Mouse (Mus musculus): ENCODE data around the gene Olfr73. TPM values are rescaled to one million over a fixed set of nuclear protein-coding genes. Genes with fewer than 3 reads are reported as not detected.

Gene Olfr73
- polyA plus RNA-seq, 1 experiment from 2014 or later = not detected

- no peak within 1 kb of the TSS for H3K27ac ChIP-seq (ENCODE audit: low read depth)
- no peaks in the 10 kb centered on the region for H3K4me1 ChIP-seq (ENCODE audit: insufficient read depth)
- DNase-seq = no peak
- H3K9me3 ChIP-seq (ENCODE audit: low read length) = no peaks in the 10 kb centered on the region
- TF ChIP-seq EP300 (IDR thresholded peaks at IDR 0.05; ENCODE audit: low read depth) (no peak), CTCF (IDR thresholded peaks at IDR 0.05; ENCODE audit: low read depth) (no peak)
- no peak within 1 kb of the TSS for H3K4me3 ChIP-seq (ENCODE audit: low read depth, low read length)
- no peak within 1 kb of the TSS for H3K4me2 ChIP-seq (ENCODE audit: low read depth, low read length)
- H3K27me3 ChIP-seq (ENCODE audit: insufficient read depth, low read length) = no peaks in the 10 kb centered on the region
- no peaks in the 10 kb centered on the region for H3K36me3 ChIP-seq (replicated peaks; ENCODE audit: insufficient read depth, low read length)
- no peak for ATAC-seq
- H3K9ac ChIP-seq (replicated peaks) = no peak within 1 kb of the TSS
Observed at GRCm38 (mm10) chr2:87989813-87990212, 47.7 kb downstream of the Olfr73 start, which contains the start of gene Olfr1158. TSS of gene Olfr1158 (plus strand) at chr2:87990113.

Other genes with a start within 250 kb of the Olfr73 start
- not detected in 2 replicates for gene Olfr1143, start 237.1 kb downstream of the Olfr73 start, polyA plus RNA-seq (2015; fragmentation: Nextera tagmentation; extraction: Ambion mirVana)
- not detected in 2 replicates for gene Olfr1145, start 227.9 kb downstream of the Olfr73 start, polyA plus RNA-seq (2015; fragmentation: Nextera tagmentation; extraction: Ambion mirVana)
- gene Olfr1148, start 207.2 kb downstream of the Olfr73 start, polyA plus RNA-seq (2015; fragmentation: Nextera tagmentation; extraction: Ambion mirVana) = not detected in 2 replicates
- gene Olfr1150-ps1, start 193.7 kb downstream of the Olfr73 start, polyA plus RNA-seq (2015; fragmentation: Nextera tagmentation; extraction: Ambion mirVana) = not detected in 2 replicates
- gene Olfr1151, start 181.8 kb downstream of the Olfr73 start, polyA plus RNA-seq (2015; fragmentation: Nextera tagmentation; extraction: Ambion mirVana) = not detected in 2 replicates
- not detected in 2 replicates for gene Olfr1152, start 171.2 kb downstream of the Olfr73 start, polyA plus RNA-seq (2015; fragmentation: Nextera tagmentation; extraction: Ambion mirVana)
- not detected in 2 replicates for gene Olfr1153, start 142.7 kb downstream of the Olfr73 start, polyA plus RNA-seq (2015; fragmentation: Nextera tagmentation; extraction: Ambion mirVana)
- gene Olfr1154, start 132.5 kb downstream of the Olfr73 start, polyA plus RNA-seq (2015; fragmentation: Nextera tagmentation; extraction: Ambion mirVana) = not detected in 2 replicates
- gene Olfr1155, start 92.6 kb downstream of the Olfr73 start, polyA plus RNA-seq (2015; fragmentation: Nextera tagmentation; extraction: Ambion mirVana) = not detected in 2 replicates
- not detected in 2 replicates for gene Olfr1156, start 84.6 kb downstream of the Olfr73 start, polyA plus RNA-seq (2015; fragmentation: Nextera tagmentation; extraction: Ambion mirVana)
- not detected in 2 replicates for gene Olfr1157, start 69.4 kb downstream of the Olfr73 start, polyA plus RNA-seq (2015; fragmentation: Nextera tagmentation; extraction: Ambion mirVana)
- not detected in 2 replicates for gene Olfr74, start 63.0 kb downstream of the Olfr73 start, polyA plus RNA-seq (2015; fragmentation: Nextera tagmentation; extraction: Ambion mirVana)
- not detected in 2 replicates for gene Olfr1158, start 47.6 kb downstream of the Olfr73 start, polyA plus RNA-seq (2015; fragmentation: Nextera tagmentation; extraction: Ambion mirVana)
- not detected in 2 replicates for gene Olfr1160, start 29.4 kb downstream of the Olfr73 start, polyA plus RNA-seq (2015; fragmentation: Nextera tagmentation; extraction: Ambion mirVana)
- gene Olfr1161, start 14.9 kb downstream of the Olfr73 start, polyA plus RNA-seq (2015; fragmentation: Nextera tagmentation; extraction: Ambion mirVana) = not detected in 2 replicates
- not detected in 2 replicates for gene Olfr1162, start 13.4 kb upstream of the Olfr73 start, polyA plus RNA-seq (2015; fragmentation: Nextera tagmentation; extraction: Ambion mirVana)
- gene Olfr1163, start 34.1 kb upstream of the Olfr73 start, polyA plus RNA-seq (2015; fragmentation: Nextera tagmentation; extraction: Ambion mirVana) = not detected in 2 replicates
- gene Olfr1164, start 56.3 kb upstream of the Olfr73 start, polyA plus RNA-seq (2015; fragmentation: Nextera tagmentation; extraction: Ambion mirVana) = not detected in 2 replicates
- gene Olfr1166, start 90.6 kb upstream of the Olfr73 start, polyA plus RNA-seq (2015; fragmentation: Nextera tagmentation; extraction: Ambion mirVana) = not detected in 2 replicates
- not detected in 2 replicates for gene Olfr1167, start 117.5 kb upstream of the Olfr73 start, polyA plus RNA-seq (2015; fragmentation: Nextera tagmentation; extraction: Ambion mirVana)
- not detected in 2 replicates for gene Olfr1168, start 144.2 kb upstream of the Olfr73 start, polyA plus RNA-seq (2015; fragmentation: Nextera tagmentation; extraction: Ambion mirVana)
- gene Olfr1170, start 190.6 kb upstream of the Olfr73 start, polyA plus RNA-seq (2015; fragmentation: Nextera tagmentation; extraction: Ambion mirVana) = not detected in 2 replicates
- gene Olfr1173, start 242.2 kb upstream of the Olfr73 start, polyA plus RNA-seq (2015; fragmentation: Nextera tagmentation; extraction: Ambion mirVana) = not detected in 2 replicates